Mouse (Mus musculus) gastrocnemius, postnatal 36 days (tissue): ENCODE measurements around the gene Zfp655. TPM values are rescaled to one million over a fixed set of nuclear protein-coding genes. Genes with fewer than 3 reads are reported as not detected.
A peak's percentile ranks its signal among the peaks of the same experiment; 100 is the strongest.
"Not testable (repeated sequence)": the region's sequence is repeated elsewhere in the genome, so short reads cannot be mapped to it uniquely, and the experiment has no call there.

ENCODE experiments used
- DNase-seq, 2 experiments: peaks; one replicate each; pipeline ENCODE4 v3.0.0; 2022
- intact Hi-C: fragments of 180-260 bp; cut with DNase I; formaldehyde crosslinking; loops from one replicate; pipeline ENCODE4 v1.15.1; 2025
- long read RNA-seq, 2 experiments: library from polyadenylated mRNA; stranded (forward); transcript quantifications; one replicate each; pipeline ENCODE4 v2.0.0; 2021
- total RNA-seq, 2 experiments: library from RNA; stranded (reverse); gene quantifications; 2 replicates each; pipeline ENCODE4 v1.2.3; 2021

Zfp655 gene
- 10 to 100 TPM in 1 of 2 experiments, 1 to 10 TPM in 1; 9.2 to 14.6 TPM for total RNA-seq
- long read RNA-seq, experiment 1, full-length matches to known transcripts, result 7 of 12 reads
- long read RNA-seq, experiment 1, partial matches to known transcripts, result 2 of 12 reads
- long read RNA-seq, experiment 1, other reads (novel, unspliced or antisense), result 3 of 12 reads
- long read RNA-seq, experiment 2, transcript Zfp655-206 (5 exons, 1,765 nt), result major isoform, 7 of 14 reads
- long read RNA-seq, experiment 2, partial matches to known transcripts, result 3 of 14 reads
- long read RNA-seq, experiment 2, other reads (novel, unspliced or antisense), result 2 of 14 reads

- DNase-seq, result peak; percentile 96 to 97
- intact Hi-C loops, result loop anchor here (5.0 kb wide), 1 partner anchor 51 kb away; the partner anchor contains the start of gene Zscan25
These were observed at the start of gene Zfp655 for GRCm38 (mm10) chr5:145231367-145231871. Zfp655 (plus strand) TSS chr5:145231715.

GRCm38 (mm10) chr5:145185244-145185643, 46.3 kb upstream of the Zfp655 start:
- no peak for DNase-seq
- intact Hi-C loops, result loop anchor here (1.0 kb wide), 1 partner anchor 29 kb away; no protein-coding TSS in a partner anchor

- intact Hi-C loops, result no loop called here
- DNase-seq, result no peak
These were observed 42.1 kb upstream of the Zfp655 start for GRCm38 (mm10) chr5:145189416-145189815.

GRCm38 (mm10) chr5:145190373-145190772, 41.1 kb upstream of the Zfp655 start:
- intact Hi-C loops, result no loop called here
- no peak for DNase-seq

GRCm38 (mm10) chr5:145190875-145191798, 40.4 kb upstream of the Zfp655 start:
- intact Hi-C loops, result no loop called here
- peak; percentile 81 to 87 for DNase-seq

- DNase-seq, result no peak
- intact Hi-C loops, result no loop called here
These were observed 39.6 kb upstream of the Zfp655 start, which contains the start of gene Atp5j2 for GRCm38 (mm10) chr5:145191962-145192361. Atp5j2 (minus strand) TSS chr5:145192062.

- intact Hi-C loops, result no loop called here
- DNase-seq, result no peak
These were observed 31.1 kb upstream of the Zfp655 start for GRCm38 (mm10) chr5:145200387-145200786.

GRCm38 (mm10) chr5:145201321-145201991, 30.1 kb upstream of the Zfp655 start, which contains the start of gene Zkscan14:
Zkscan14 (minus strand) TSS chr5:145201868.
- intact Hi-C loops, result no loop called here
- peak; percentile 60 to 65 for DNase-seq

GRCm38 (mm10) chr5:145202446-145202845, 29.1 kb upstream of the Zfp655 start:
- no peak for DNase-seq
- intact Hi-C loops, result no loop called here

- DNase-seq, result peak; percentile 94 to 98
- intact Hi-C loops, result loop anchor here (2.0 kb wide), 1 partner anchor 77 kb away; the partner anchor contains the start of gene Zscan25
These were observed 27.4 kb upstream of the Zfp655 start, which contains the start of gene Zkscan5 for GRCm38 (mm10) chr5:145203936-145204691. Zkscan5 (plus strand) TSS chr5:145204562.

GRCm38 (mm10) chr5:145205041-145205440, 26.5 kb upstream of the Zfp655 start:
- intact Hi-C loops, result loop anchor here (2.0 kb wide), 1 partner anchor 76 kb away; the partner anchor contains the start of gene Zscan25
- DNase-seq, result no peak

- intact Hi-C loops, result no loop called here
- DNase-seq, result no peak
These were observed 24.1 kb upstream of the Zfp655 start for GRCm38 (mm10) chr5:145207385-145207784.

- DNase-seq, result no peak
- intact Hi-C loops, result no loop called here
These were observed 23.6 kb upstream of the Zfp655 start for GRCm38 (mm10) chr5:145207954-145208353.

GRCm38 (mm10) chr5:145208391-145208790, 23.1 kb upstream of the Zfp655 start:
- intact Hi-C loops, DNase-seq: not testable (repeated sequence)

GRCm38 (mm10) chr5:145211340-145211739, 20.2 kb upstream of the Zfp655 start:
- intact Hi-C loops, result no loop called here
- no peak for DNase-seq

GRCm38 (mm10) chr5:145212216-145212615, 19.3 kb upstream of the Zfp655 start:
- intact Hi-C loops, result no loop called here
- no peak for DNase-seq

- DNase-seq, result no peak
- intact Hi-C loops, result no loop called here
These were observed 18.0 kb upstream of the Zfp655 start for GRCm38 (mm10) chr5:145213505-145213904.

GRCm38 (mm10) chr5:145214679-145215078, 16.8 kb upstream of the Zfp655 start:
- DNase-seq, result no peak
- intact Hi-C loops, result no loop called here

- DNase-seq, result no peak
- intact Hi-C loops, result no loop called here
These were observed 13.8 kb upstream of the Zfp655 start for GRCm38 (mm10) chr5:145217746-145218145.
